Mouse (Mus musculus) ovary, postnatal 14 days (tissue): ENCODE measurements around the gene Cfhr1.

ENCODE experiments used
- DNase-seq: peaks from one replicate; pipeline ENCODE4 v3.0.0; 2022; ENCODE audit warnings: low spot score

The Cfhr1 gene

GRCm38 (mm10) chr1:139560024-139560423, at the start of gene Cfhr1:
Cfhr1 (minus strand) TSS chr1:139560272.
- DNase-seq: no peak

GRCm38 (mm10) chr1:139551311-139551710, 8.8 kb downstream of the Cfhr1 start:
- no peak for DNase-seq

- no peak for DNase-seq
Observed at GRCm38 (mm10) chr1:139548536-139548935, 11.5 kb downstream of the Cfhr1 start.

- DNase-seq: no peak
Observed at GRCm38 (mm10) chr1:139514556-139514955, 45.5 kb downstream of the Cfhr1 start.

- no peak for DNase-seq
Observed at GRCm38 (mm10) chr1:139501258-139501752, 58.8 kb downstream of the Cfhr1 start, which contains the start of gene F13b. F13b (plus strand) TSS chr1:139501702.

- no peak for DNase-seq
Observed at GRCm38 (mm10) chr1:139499751-139500150, 60.3 kb downstream of the Cfhr1 start.
